Mouse (Mus musculus) cerebellum, postnatal 10 days (tissue): ENCODE data around the gene Ace2.
A peak's percentile ranks its signal among the peaks of the same experiment; 100 is the strongest.

Experiments
- DNase-seq, 2 experiments: peaks; one replicate each; pipeline ENCODE4 v3.0.0; 2021; ENCODE audit warnings: mixed read lengths in 2 of 2

Ace2 gene

DNA sequence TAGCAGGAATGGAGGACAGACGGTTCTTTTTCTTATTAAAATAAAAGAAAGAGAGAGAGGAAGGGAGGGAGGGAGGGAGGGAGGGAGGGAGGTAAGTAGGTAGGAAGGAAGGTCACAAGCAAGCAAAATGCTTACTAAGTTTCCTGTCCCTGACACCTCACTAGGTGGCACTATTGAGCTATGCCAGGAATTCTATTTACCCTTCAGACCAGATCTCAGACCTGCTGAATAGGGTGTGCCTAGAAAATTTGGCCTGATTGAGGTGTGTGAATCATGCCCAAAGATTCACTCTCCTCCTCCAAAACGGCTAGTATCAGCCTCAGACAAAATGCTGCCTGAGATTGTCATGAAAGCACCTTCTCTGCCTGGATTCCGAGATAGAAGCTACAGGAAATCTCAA, 44.7 kb downstream of the Ace2 start:
- peak; percentile 57 to 73 for DNase-seq

DNA sequence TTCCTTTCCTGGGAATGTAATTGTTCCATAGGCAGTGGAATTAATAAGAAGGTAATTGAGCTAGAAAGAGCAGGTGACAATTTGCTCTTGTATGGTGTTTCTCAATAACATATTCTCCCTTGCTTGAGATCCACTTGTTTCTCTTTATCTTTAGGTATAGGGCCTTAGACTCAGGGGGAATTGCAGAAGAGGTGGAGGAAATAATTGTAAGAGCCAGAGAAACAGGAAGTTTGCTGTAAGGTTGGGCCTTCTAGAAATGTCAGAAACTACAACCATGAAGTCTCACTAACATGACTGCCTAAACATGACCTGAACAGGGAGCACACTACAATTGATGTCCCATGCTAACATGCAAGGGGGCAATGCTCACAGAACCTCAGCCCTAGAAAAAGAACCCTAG, 50.7 kb downstream of the Ace2 start:
- DNase-seq: no peak

DNA sequence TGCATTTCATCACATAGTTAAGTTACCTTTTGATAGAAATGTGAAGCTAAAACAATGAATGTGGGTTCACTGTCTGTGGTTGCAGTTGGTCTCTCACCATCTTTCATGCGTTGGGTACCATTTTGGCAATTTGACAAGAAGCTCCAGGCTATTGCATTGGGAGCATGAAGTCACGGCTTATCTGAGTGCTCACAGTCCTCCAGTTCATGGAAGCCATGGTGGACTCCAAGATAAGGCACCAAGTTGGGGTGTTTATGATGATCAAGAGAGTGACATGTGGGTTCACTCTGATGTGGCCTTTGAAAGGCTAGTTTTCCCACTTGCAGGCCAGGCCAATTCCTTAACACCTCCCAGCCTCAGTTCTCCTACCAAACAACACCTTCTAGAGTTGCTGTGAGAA, 58.5 kb downstream of the Ace2 start:
- no peak for DNase-seq

DNA sequence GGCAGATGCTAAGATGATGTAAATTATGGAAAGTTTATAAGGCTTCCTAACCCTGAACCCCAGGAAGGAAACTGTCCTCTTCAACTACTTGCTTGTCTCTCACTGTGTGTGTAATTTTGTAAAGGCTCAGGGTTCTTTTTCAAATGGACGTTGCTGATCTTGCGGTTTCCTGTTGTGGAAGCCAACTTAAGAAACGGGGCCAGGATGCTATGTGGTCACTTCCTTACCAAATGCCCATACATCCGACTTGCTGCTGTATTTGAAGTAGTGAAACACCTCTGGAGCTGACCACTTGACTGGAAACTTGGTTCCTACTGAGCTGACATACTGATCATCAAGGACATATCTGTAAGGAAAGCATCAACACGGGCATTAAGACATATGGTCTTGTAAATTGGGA, 61.4 kb downstream of the Ace2 start:
- DNase-seq: no peak

- DNase-seq: peak; percentile 3 to 9
Measured at GRCm38 (mm10) chrX:164221989-164222388, 82.9 kb downstream of the Ace2 start.

DNA sequence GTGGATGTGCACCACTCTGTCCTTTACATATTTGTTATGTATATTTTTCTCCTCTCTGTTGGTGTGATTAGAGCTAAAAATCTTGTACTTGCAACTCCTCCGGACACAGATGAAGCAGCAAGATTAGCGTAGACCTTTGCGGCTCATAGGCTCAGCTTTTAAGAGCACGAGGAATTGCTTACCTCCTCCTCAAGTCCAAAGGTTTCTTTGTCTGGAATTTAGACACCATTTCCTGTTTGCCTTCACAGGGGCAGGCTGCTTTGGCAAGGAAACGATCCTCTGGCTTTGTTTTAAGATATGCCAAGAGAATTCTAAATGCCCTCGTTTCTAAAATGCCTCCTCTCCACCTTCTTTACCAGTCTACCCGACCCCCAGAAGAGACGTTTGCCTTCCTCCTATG, 94.2 kb downstream of the Ace2 start:
- DNase-seq: no peak
